Mouse (Mus musculus): ENCODE measurements around the gene Prpsap1. TPM values are rescaled to one million over a fixed set of nuclear protein-coding genes. Genes with fewer than 3 reads are reported as not detected.
"Not testable (repeated sequence)": the region's sequence is repeated elsewhere in the genome, so short reads cannot be mapped to it uniquely, and the experiment has no call there.

Gene Prpsap1
- polyA plus RNA-seq, 1 experiment, result 132 TPM

- DNase-seq (ENCODE audit: low read depth), result peak; percentile 100
- TF ChIP-seq CTCF (IDR thresholded peaks at IDR 0.05; ENCODE audit: borderline replicate concordance, extremely low read depth, insufficient read depth, insufficient read length) (no peak), POLR2A (IDR thresholded peaks at IDR 0.05; ENCODE audit: borderline replicate concordance, extremely low read depth, insufficient read depth, insufficient read length, poor library complexity, severe bottlenecking) (peak; percentile 87)
These were observed 60.4 kb downstream of the Prpsap1 start, which contains the start of gene Ubald2 for GRCm38 (mm10) chr11:116433356-116434286. Gene Ubald2 (plus strand): TSS chr11:116434094.

- TF ChIP-seq POLR2A (IDR thresholded peaks at IDR 0.05; ENCODE audit: borderline replicate concordance, extremely low read depth, insufficient read depth, insufficient read length, poor library complexity, severe bottlenecking), result no peak
- no peak for TF ChIP-seq CTCF (IDR thresholded peaks at IDR 0.05; ENCODE audit: borderline replicate concordance, extremely low read depth, insufficient read depth, insufficient read length)
- DNase-seq (ENCODE audit: low read depth), result no peak
These were observed 61.2 kb downstream of the Prpsap1 start for GRCm38 (mm10) chr11:116432593-116433355.

- DNase-seq (ENCODE audit: low read depth), result no peak
- TF ChIP-seq CTCF (IDR thresholded peaks at IDR 0.05; ENCODE audit: borderline replicate concordance, extremely low read depth, insufficient read depth, insufficient read length), result no peak
- no peak for TF ChIP-seq POLR2A (IDR thresholded peaks at IDR 0.05; ENCODE audit: borderline replicate concordance, extremely low read depth, insufficient read depth, insufficient read length, poor library complexity, severe bottlenecking)
These were observed 61.9 kb downstream of the Prpsap1 start for GRCm38 (mm10) chr11:116432127-116432526.

- TF ChIP-seq POLR2A (IDR thresholded peaks at IDR 0.05; ENCODE audit: borderline replicate concordance, extremely low read depth, insufficient read depth, insufficient read length, poor library complexity, severe bottlenecking), result no peak
- no peak for TF ChIP-seq CTCF (IDR thresholded peaks at IDR 0.05; ENCODE audit: borderline replicate concordance, extremely low read depth, insufficient read depth, insufficient read length)
- no peak for DNase-seq (ENCODE audit: low read depth)
These were observed 62.4 kb downstream of the Prpsap1 start for GRCm38 (mm10) chr11:116431428-116432077.

GRCm38 (mm10) chr11:116430723-116431427, 63.1 kb downstream of the Prpsap1 start:
- TF ChIP-seq CTCF (IDR thresholded peaks at IDR 0.05; ENCODE audit: borderline replicate concordance, extremely low read depth, insufficient read depth, insufficient read length), result no peak
- no peak for TF ChIP-seq POLR2A (IDR thresholded peaks at IDR 0.05; ENCODE audit: borderline replicate concordance, extremely low read depth, insufficient read depth, insufficient read length, poor library complexity, severe bottlenecking)
- peak; percentile 28 for DNase-seq (ENCODE audit: low read depth)

GRCm38 (mm10) chr11:116429862-116430613, 64.0 kb downstream of the Prpsap1 start:
- DNase-seq (ENCODE audit: low read depth), result no peak
- TF ChIP-seq CTCF (IDR thresholded peaks at IDR 0.05; ENCODE audit: borderline replicate concordance, extremely low read depth, insufficient read depth, insufficient read length), result no peak
- TF ChIP-seq POLR2A (IDR thresholded peaks at IDR 0.05; ENCODE audit: borderline replicate concordance, extremely low read depth, insufficient read depth, insufficient read length, poor library complexity, severe bottlenecking), result no peak

- TF ChIP-seq CTCF (IDR thresholded peaks at IDR 0.05; ENCODE audit: borderline replicate concordance, extremely low read depth, insufficient read depth, insufficient read length) (no peak), POLR2A (IDR thresholded peaks at IDR 0.05; ENCODE audit: borderline replicate concordance, extremely low read depth, insufficient read depth, insufficient read length, poor library complexity, severe bottlenecking) (no peak)
- no peak for DNase-seq (ENCODE audit: low read depth)
These were observed 64.8 kb downstream of the Prpsap1 start for GRCm38 (mm10) chr11:116428872-116429859.

- no peak for DNase-seq (ENCODE audit: low read depth)
- TF ChIP-seq CTCF (IDR thresholded peaks at IDR 0.05; ENCODE audit: borderline replicate concordance, extremely low read depth, insufficient read depth, insufficient read length), result no peak
- no peak for TF ChIP-seq POLR2A (IDR thresholded peaks at IDR 0.05; ENCODE audit: borderline replicate concordance, extremely low read depth, insufficient read depth, insufficient read length, poor library complexity, severe bottlenecking)
These were observed 67.0 kb downstream of the Prpsap1 start for GRCm38 (mm10) chr11:116426852-116427575.

- DNase-seq (ENCODE audit: low read depth), result not testable (repeated sequence)
These were observed 67.7 kb downstream of the Prpsap1 start for GRCm38 (mm10) chr11:116426328-116426727.
